ENCODE assay signal across 10 mouse cellular contexts in genomic region chr2:32722046-32722445, GRCm38 (mm10). TPM values are rescaled to one million over a fixed set of nuclear protein-coding genes. Genes with fewer than 3 reads are reported as not detected.
A peak's percentile ranks its signal among the peaks of the same experiment; 100 is the strongest.
DNase-seq lines count a peak whose midpoint lies in the region; ATAC-seq and TF ChIP-seq lines count a peak whose summit lies in the region.
"Had no signal": no experiment of that assay in that cellular context is flagged by ENCODE, and none has a peak within 500 bp of the region (broad histone marks: within the 10 kb centered on the region; RNA-seq: fewer than 3 reads in every experiment).

No protein-coding gene starts in this region.

- 45% methylated on average over 6 of the region's 6 CpGs for WGBS in heart, embryonic 15.5 days
- 14% methylated on average over 6 of the region's 6 CpGs for WGBS in thymus, adult 2 months
- WGBS in liver, embryonic 16.5 days (ENCODE audit: insufficient replicate concordance) = 18% methylated on average over 6 of the region's 6 CpGs
- 60% methylated on average over 6 of the region's 6 CpGs for WGBS in midbrain, embryonic 10.5 days
- 68% methylated on average over 6 of the region's 6 CpGs for WGBS in midbrain, embryonic 14.5 days

- TF ChIP-seq CTCF in thymus, adult 2 months (IDR thresholded peaks at IDR 0.05; ENCODE audit: borderline replicate concordance, control insufficient read depth, extremely low read depth, insufficient read depth, low read length, poor library complexity) = no peak

- no peak for TF ChIP-seq POLR2A in thymus, adult 2 months (IDR thresholded peaks at IDR 0.05; ENCODE audit: control insufficient read depth, extremely low read depth, insufficient read depth, low read length, poor library complexity)

- peaks cover 17% of the 10 kb centered on the region for H3K4me1 ChIP-seq in heart, embryonic 15.5 days (replicated peaks)
- peaks cover 61% of the 10 kb centered on the region for H3K4me1 ChIP-seq in thymus, adult 2 months (replicated peaks; ENCODE audit: control insufficient read depth, insufficient read depth, low read length)
- H3K4me1 ChIP-seq in liver, embryonic 16.5 days (ENCODE audit: control insufficient read depth, low read depth, low read length) = no peaks in the 10 kb centered on the region; the same call in none of the 2 replicates
- peaks cover 22% of the 10 kb centered on the region for H3K4me1 ChIP-seq in midbrain, embryonic 10.5 days
- H3K4me1 ChIP-seq in midbrain, embryonic 14.5 days (ENCODE audit: control insufficient read depth, insufficient read depth, low read length) = 0 out of 2 replicates have a peak, but pooled peaks cover 2% of the 10 kb centered on the region

- H3K9ac ChIP-seq in heart, embryonic 15.5 days = 0 out of 2 replicates have a peak overlapping the region, but pooled peaks have one; percentile 26
- H3K9ac ChIP-seq in liver, embryonic 16.5 days (ENCODE audit: low read depth, low read length) = peak overlapping the region; percentile 43; the same call in 1 of the 2 replicates
- H3K9ac ChIP-seq in midbrain, embryonic 14.5 days (replicated peaks; ENCODE audit: low read length) = no peak overlapping the region
- H3K9ac ChIP-seq: hindbrain, embryonic 15.5 days had no signal

- H3K9me3 ChIP-seq in heart, embryonic 15.5 days (replicated peaks) = no peaks in the 10 kb centered on the region
- no peaks in the 10 kb centered on the region for H3K9me3 ChIP-seq in liver, embryonic 16.5 days (replicated peaks; ENCODE audit: control insufficient read depth, low read length)
- 0 out of 2 replicates have a peak, but pooled peaks cover 2% of the 10 kb centered on the region for H3K9me3 ChIP-seq in midbrain, embryonic 10.5 days (replicated peaks)
- no peaks in the 10 kb centered on the region for H3K9me3 ChIP-seq in midbrain, embryonic 14.5 days (ENCODE audit: control insufficient read depth, low read length)
- H3K9me3 ChIP-seq: hindbrain, embryonic 15.5 days had no signal

- ATAC-seq in heart, embryonic 15.5 days (replicated peaks; ENCODE audit: insufficient number of reproducible peaks, insufficient read depth, low FRiP score, low read depth) = no peak
- ATAC-seq in liver, embryonic 16.5 days (ENCODE audit: low read depth) = no peak
- ATAC-seq in midbrain, embryonic 14.5 days (ENCODE audit: low FRiP score, low TSS enrichment) = no peak

- H3K27ac ChIP-seq in heart, embryonic 15.5 days = no peak overlapping the region
- H3K27ac ChIP-seq in thymus, adult 2 months (ENCODE audit: control insufficient read depth, insufficient read depth, low read length) = peak overlapping the region; percentile 79
- H3K27ac ChIP-seq in liver, embryonic 16.5 days (ENCODE audit: low read length) = peak overlapping the region; percentile 33; the same call in 1 of the 2 replicates
- H3K27ac ChIP-seq in midbrain, embryonic 10.5 days (replicated peaks) = no peak overlapping the region
- H3K27ac ChIP-seq in midbrain, embryonic 14.5 days (replicated peaks; ENCODE audit: low read depth, low read length) = no peak overlapping the region
- H3K27ac ChIP-seq: hindbrain, embryonic 15.5 days had no signal

- no peak for DNase-seq in heart, adult 8-10 months (ENCODE audit: low spot score)
- peak; percentile 43 for DNase-seq in thymus, adult 2 months
- no peak for DNase-seq in thymus, adult 18-20 months
- peak; percentile 44 for DNase-seq in thymus, postnatal 4 days
- no peak for DNase-seq in midbrain, embryonic 10.5 days (ENCODE audit: low spot score)
- no peak for DNase-seq in midbrain, embryonic 14.5 days
- DNase-seq: adrenal gland, postnatal 25 days had no signal

- peak overlapping the region; percentile 53 for H3K4me2 ChIP-seq in heart, embryonic 15.5 days
- H3K4me2 ChIP-seq in liver, embryonic 16.5 days (ENCODE audit: low read depth, low read length) = peak overlapping the region; percentile 43
- H3K4me2 ChIP-seq in midbrain, embryonic 14.5 days (ENCODE audit: low read length) = no peak overlapping the region
- H3K4me2 ChIP-seq: hindbrain, embryonic 15.5 days had no signal

- no peaks in the 10 kb centered on the region for H3K27me3 ChIP-seq in heart, embryonic 15.5 days
- H3K27me3 ChIP-seq in thymus, adult 2 months (ENCODE audit: control insufficient read depth, insufficient read depth, low read length) = no peaks in the 10 kb centered on the region
- H3K27me3 ChIP-seq in liver, embryonic 16.5 days (ENCODE audit: control insufficient read depth, insufficient read depth, low read depth, low read length) = no peaks in the 10 kb centered on the region
- no peaks in the 10 kb centered on the region for H3K27me3 ChIP-seq in midbrain, embryonic 10.5 days (ENCODE audit: low read depth, poor library complexity, severe bottlenecking)
- no peaks in the 10 kb centered on the region for H3K27me3 ChIP-seq in midbrain, embryonic 14.5 days (ENCODE audit: control insufficient read depth, insufficient read depth, low read length)
- H3K27me3 ChIP-seq: hindbrain, embryonic 15.5 days had no signal

- H3K36me3 ChIP-seq in heart, embryonic 15.5 days = no peaks in the 10 kb centered on the region
- H3K36me3 ChIP-seq in thymus, adult 2 months (ENCODE audit: control insufficient read depth, insufficient read depth, low read length) = peaks cover 6% of the 10 kb centered on the region
- no peaks in the 10 kb centered on the region for H3K36me3 ChIP-seq in liver, embryonic 16.5 days (ENCODE audit: control insufficient read depth, insufficient read depth)
- H3K36me3 ChIP-seq in midbrain, embryonic 10.5 days = no peaks in the 10 kb centered on the region
- H3K36me3 ChIP-seq in midbrain, embryonic 14.5 days (ENCODE audit: control insufficient read depth, insufficient read depth, low read length) = no peaks in the 10 kb centered on the region
- H3K36me3 ChIP-seq: hindbrain, embryonic 15.5 days had no signal

- peak overlapping the region; percentile 34 for H3K4me3 ChIP-seq in heart, embryonic 15.5 days
- H3K4me3 ChIP-seq in thymus, adult 2 months (ENCODE audit: control insufficient read depth, insufficient read depth, low read length) = peak overlapping the region; percentile 46
- H3K4me3 ChIP-seq in liver, embryonic 16.5 days (ENCODE audit: low read depth, low read length) = peak overlapping the region; percentile 44
- no peak overlapping the region for H3K4me3 ChIP-seq in midbrain, embryonic 10.5 days
- H3K4me3 ChIP-seq in midbrain, embryonic 14.5 days (replicated peaks; ENCODE audit: low read depth, low read length) = no peak overlapping the region
- H3K4me3 ChIP-seq: hindbrain, embryonic 15.5 days had no signal

RNA-seq across cellular contexts. Expression of gene Sh2d3c, which starts 1.2 kb away (rescaled TPM):
- 25.7 and 33.4 TPM in 2 replicates for polyA plus RNA-seq in heart, embryonic 15.5 days (2015; fragmentation: Nextera tagmentation; extraction: Ambion mirVana)
- 10 to 100 TPM; 16.4 to 28.8 (median 21.7) TPM for total RNA-seq in heart, adult 8-10 months (2022)
- 104 and 106 TPM in 2 replicates for polyA plus RNA-seq in thymus, adult 2 months (2012; rRNA removed)
- 7.1 and 8.6 TPM in 2 replicates for polyA plus RNA-seq in liver, embryonic 16.5 days (2015; fragmentation: Nextera tagmentation; extraction: Ambion mirVana)
- polyA plus RNA-seq in midbrain, embryonic 10.5 days (2016; fragmentation: Nextera tagmentation; extraction: Ambion mirVana) = 26.7 and 33.6 TPM in 2 replicates
- polyA plus RNA-seq in midbrain, embryonic 14.5 days (2014; fragmentation: Nextera tagmentation; extraction: Ambion mirVana) = 45.8 and 45.9 TPM in 2 replicates

RNA-seq across cellular contexts. Expression of gene Cdk9, which starts 9.2 kb away (rescaled TPM):
- polyA plus RNA-seq in heart, embryonic 15.5 days (2015; fragmentation: Nextera tagmentation; extraction: Ambion mirVana) = 45.5 and 66.6 TPM in 2 replicates
- 10 to 100 TPM; 23.3 to 27.1 (median 25.7) TPM for total RNA-seq in heart, adult 8-10 months (2022)
- 220 and 239 TPM in 2 replicates for polyA plus RNA-seq in thymus, adult 2 months (2012; rRNA removed)
- 40.2 and 43.8 TPM in 2 replicates for polyA plus RNA-seq in liver, embryonic 16.5 days (2015; fragmentation: Nextera tagmentation; extraction: Ambion mirVana)
- 119 and 132 TPM in 2 replicates for polyA plus RNA-seq in midbrain, embryonic 10.5 days (2016; fragmentation: Nextera tagmentation; extraction: Ambion mirVana)
- polyA plus RNA-seq in midbrain, embryonic 14.5 days (2014; fragmentation: Nextera tagmentation; extraction: Ambion mirVana) = 61.4 and 76.5 TPM in 2 replicates

RNA-seq across cellular contexts. Expression of gene Fpgs, which starts 18.1 kb away (rescaled TPM):
- polyA plus RNA-seq in heart, embryonic 15.5 days (2015; fragmentation: Nextera tagmentation; extraction: Ambion mirVana) = 13.8 and 19.7 TPM in 2 replicates
- total RNA-seq in heart, adult 8-10 months (2022) = 1 to 10 TPM; 5.5 to 6.0 (median 5.8) TPM
- 61.8 and 65.7 TPM in 2 replicates for polyA plus RNA-seq in thymus, adult 2 months (2012; rRNA removed)
- 49.7 and 56.2 TPM in 2 replicates for polyA plus RNA-seq in liver, embryonic 16.5 days (2015; fragmentation: Nextera tagmentation; extraction: Ambion mirVana)
- 25.6 and 27.9 TPM in 2 replicates for polyA plus RNA-seq in midbrain, embryonic 10.5 days (2016; fragmentation: Nextera tagmentation; extraction: Ambion mirVana)
- polyA plus RNA-seq in midbrain, embryonic 14.5 days (2014; fragmentation: Nextera tagmentation; extraction: Ambion mirVana) = 15.3 and 15.6 TPM in 2 replicates

RNA-seq across cellular contexts. Expression of gene 6330409D20Rik, which starts 18.8 kb away (rescaled TPM):
- polyA plus RNA-seq in heart, embryonic 15.5 days (2015; fragmentation: Nextera tagmentation; extraction: Ambion mirVana) = 0.16 TPM in 1 of 2 replicates, not detected in the other
- not detected for total RNA-seq in heart, adult 8-10 months (2022)
- 0.20 and 0.27 TPM in 2 replicates for polyA plus RNA-seq in thymus, adult 2 months (2012; rRNA removed)
- not detected in 2 replicates for polyA plus RNA-seq in liver, embryonic 16.5 days (2015; fragmentation: Nextera tagmentation; extraction: Ambion mirVana)
- polyA plus RNA-seq in midbrain, embryonic 10.5 days (2016; fragmentation: Nextera tagmentation; extraction: Ambion mirVana) = 0.94 and 2.1 TPM in 2 replicates
- polyA plus RNA-seq in midbrain, embryonic 14.5 days (2014; fragmentation: Nextera tagmentation; extraction: Ambion mirVana) = 3.2 and 4.6 TPM in 2 replicates
- total RNA-seq: adrenal gland, postnatal 25 days had no signal

RNA-seq across cellular contexts. Expression of gene Tor2a, which starts 35.0 kb away (rescaled TPM):
- 31.2 and 41.1 TPM in 2 replicates for polyA plus RNA-seq in heart, embryonic 15.5 days (2015; fragmentation: Nextera tagmentation; extraction: Ambion mirVana)
- 10 to 100 TPM in 1 of 4 experiments, 1 to 10 TPM in 3; 7.8 to 10.1 (median 8.2) TPM for total RNA-seq in heart, adult 8-10 months (2022)
- polyA plus RNA-seq in thymus, adult 2 months (2012; rRNA removed) = 169 and 171 TPM in 2 replicates
- 25.7 and 26.1 TPM in 2 replicates for polyA plus RNA-seq in liver, embryonic 16.5 days (2015; fragmentation: Nextera tagmentation; extraction: Ambion mirVana)
- polyA plus RNA-seq in midbrain, embryonic 10.5 days (2016; fragmentation: Nextera tagmentation; extraction: Ambion mirVana) = 59.2 and 59.8 TPM in 2 replicates
- polyA plus RNA-seq in midbrain, embryonic 14.5 days (2014; fragmentation: Nextera tagmentation; extraction: Ambion mirVana) = 50.5 and 51.1 TPM in 2 replicates

Comparison
In these comparisons a context has a peak if more than half of its experiments do, and no peak if none do; other contexts are left out.
1. DNase-seq: peak in thymus, adult 2 months (single experiment) and thymus, postnatal 4 days (single experiment); none in heart, adult 8-10 months (single experiment), thymus, adult 18-20 months (0 of 2), midbrain, embryonic 10.5 days (single experiment) and midbrain, embryonic 14.5 days (single experiment).
2. H3K27ac ChIP-seq: peak in thymus, adult 2 months (single experiment) and liver, embryonic 16.5 days (single experiment); none in heart, embryonic 15.5 days (single experiment), midbrain, embryonic 10.5 days (single experiment) and midbrain, embryonic 14.5 days (single experiment).
3. H3K4me3 ChIP-seq: peak in heart, embryonic 15.5 days (single experiment), thymus, adult 2 months (single experiment) and liver, embryonic 16.5 days (single experiment); none in midbrain, embryonic 10.5 days (single experiment) and midbrain, embryonic 14.5 days (single experiment).